Mouse (Mus musculus) forebrain, embryonic 13.5 days (tissue): ENCODE results near the gene Slc4a1. TPM values are rescaled to one million over a fixed set of nuclear protein-coding genes. Genes with fewer than 3 reads are reported as not detected.

Experiments used
- ATAC-seq: fragments of 200-750 bp; cut with Nextera tagmentation; 2 replicates; pipeline ENCODE4 v1.8.0; 2017
- H3K27ac ChIP-seq: fragments of 300-500 bp; sonication (generic); 2 replicates; pipeline ENCODE4 v1.5.1; 2015; ENCODE audit warnings: inconsistent platforms, mild to moderate bottlenecking, moderate library complexity
- H3K27me3 ChIP-seq: fragments of 300-500 bp; sonication (generic); 2 replicates; pipeline ENCODE4 v1.6.1; 2015; ENCODE audit warnings: mild to moderate bottlenecking, inconsistent platforms
- H3K36me3 ChIP-seq: fragments of 300-500 bp; sonication (generic); 2 replicates; pipeline ENCODE4 v1.6.1; 2015; ENCODE audit warnings: mild to moderate bottlenecking, inconsistent platforms; ENCODE audit not compliant: poor library complexity, severe bottlenecking
- H3K4me1 ChIP-seq: fragments of 300-500 bp; sonication (generic); 2 replicates; pipeline ENCODE4 v1.6.1; 2015; ENCODE audit warnings: inconsistent platforms
- H3K4me2 ChIP-seq: fragments of 300-500 bp; sonication (generic); 2 replicates; pipeline ENCODE4 v1.6.1; 2015; ENCODE audit warnings: inconsistent platforms, mild to moderate bottlenecking, moderate library complexity
- H3K4me3 ChIP-seq: fragments of 300-500 bp; sonication (generic); 2 replicates; pipeline ENCODE4 v1.5.1; 2015; ENCODE audit warnings: mild to moderate bottlenecking, inconsistent platforms
- H3K9ac ChIP-seq: fragments of 300-500 bp; sonication (generic); 2 replicates; pipeline ENCODE4 v1.6.1; 2015; ENCODE audit warnings: mild to moderate bottlenecking, inconsistent platforms
- H3K9me3 ChIP-seq: fragments of 300-500 bp; sonication (generic); replicated peaks from 2 replicates; pipeline ENCODE4 v1.6.1; 2016; ENCODE audit warnings: inconsistent platforms
- WGBS: fragments of 180-500 bp; shearing (Covaris S2); methylation state at CpG from one replicate; pipeline ENCODE4 v1.1.7; 2015; 5-methylcytosine and 5-hydroxymethylcytosine counted together
- polyA plus RNA-seq: library from polyadenylated mRNA; unstranded; fragments of >200 nt; fragmentation: Nextera tagmentation; extraction: Ambion mirVana; gene quantifications from 2 replicates; pipeline ENCODE4 v1.2.1, GENCODE M21; 2015

Gene Slc4a1
- polyA plus RNA-seq, 1 experiment from 2014 or later = 2.6 TPM

DNA sequence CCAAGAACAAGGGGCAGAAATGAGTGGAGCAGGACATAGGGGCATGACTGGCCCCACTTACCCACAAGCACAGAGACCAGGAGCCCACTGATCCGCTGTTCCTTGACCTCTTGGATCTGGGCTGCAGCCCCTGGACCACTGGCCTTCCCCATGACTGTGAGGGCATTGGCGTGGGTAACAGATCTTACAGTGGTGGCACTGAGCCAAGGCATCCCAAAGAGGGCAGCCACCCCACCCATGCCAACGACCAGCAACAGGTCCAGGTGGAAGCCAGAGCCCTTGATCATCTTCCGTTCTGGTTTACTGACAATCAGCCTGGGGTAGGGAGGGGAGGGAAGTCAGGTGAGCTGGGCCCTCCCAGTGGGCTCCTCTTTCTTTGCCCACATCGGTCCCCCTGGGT is 13.6 kb downstream of the Slc4a1 start:
- no peak for ATAC-seq
- H3K36me3 ChIP-seq = no peaks in the 10 kb centered on the region
- H3K4me2 ChIP-seq = no peak overlapping the region
- no peak overlapping the region for H3K4me3 ChIP-seq
- H3K4me1 ChIP-seq = no peaks in the 10 kb centered on the region
- WGBS = 52% methylated on average over 5 of the region's 5 CpGs
- no peak overlapping the region for H3K27ac ChIP-seq
- H3K27me3 ChIP-seq = peaks cover 4% of the 10 kb centered on the region; the same call in 1 of the 2 replicates
- H3K9ac ChIP-seq = no peak overlapping the region
- H3K9me3 ChIP-seq = no peaks in the 10 kb centered on the region

DNA sequence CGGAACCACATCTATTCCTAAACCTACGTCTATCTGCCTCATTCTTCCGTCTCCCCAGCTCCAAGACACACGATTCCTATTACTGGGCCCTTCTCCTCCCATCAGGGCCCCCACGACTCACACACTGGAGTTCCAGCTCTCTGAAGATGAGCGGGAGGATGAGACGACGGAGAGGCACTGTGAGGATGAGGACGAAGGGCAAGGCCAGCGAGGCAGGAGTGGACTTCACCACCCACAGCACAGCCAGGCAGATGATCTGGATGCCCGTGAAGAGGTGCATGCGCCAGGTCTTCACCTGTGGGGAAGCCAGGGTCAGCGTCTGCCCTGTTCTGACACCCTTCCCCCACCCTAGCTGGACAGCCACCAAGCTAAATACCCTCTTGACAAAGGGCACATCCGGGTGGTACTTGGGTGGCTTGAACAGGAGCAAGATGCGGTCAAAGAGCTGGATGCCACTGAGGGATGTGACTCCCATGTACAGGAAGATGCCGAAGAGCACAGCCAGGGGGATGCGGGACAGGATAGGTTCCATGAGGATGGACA is 15.0 kb downstream of the Slc4a1 start:
- H3K27me3 ChIP-seq = 0 out of 2 replicates have a peak, but pooled peaks cover 4% of the 10 kb centered on the region
- no peak for ATAC-seq
- 91% methylated on average over 17 of the region's 17 CpGs for WGBS
- H3K4me1 ChIP-seq = no peaks in the 10 kb centered on the region
- H3K4me3 ChIP-seq = no peak overlapping the region
- no peaks in the 10 kb centered on the region for H3K36me3 ChIP-seq
- H3K9ac ChIP-seq = no peak overlapping the region
- H3K4me2 ChIP-seq = no peak overlapping the region
- no peak overlapping the region for H3K27ac ChIP-seq
- no peaks in the 10 kb centered on the region for H3K9me3 ChIP-seq

DNA sequence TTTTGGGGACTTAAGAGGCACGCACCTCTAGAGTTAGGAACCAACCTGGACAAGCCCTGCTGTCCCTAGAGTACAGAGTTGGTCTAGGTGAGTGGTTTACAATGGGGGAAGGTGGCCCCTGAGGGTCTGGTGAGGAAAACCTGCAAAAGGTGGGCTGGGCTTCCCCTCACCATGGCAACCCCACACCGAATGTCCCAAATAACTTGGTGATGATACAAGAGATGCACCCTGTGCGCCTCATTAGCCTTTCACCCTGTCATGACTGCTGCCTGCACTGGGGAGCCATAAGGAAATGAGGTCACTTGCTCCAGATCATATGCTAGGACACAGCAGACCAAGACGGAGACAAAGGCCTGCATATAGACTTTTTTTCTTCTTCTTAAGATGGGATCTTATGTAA is 15.6 kb downstream of the Slc4a1 start:
- 91% methylated on average over 4 of the region's 4 CpGs for WGBS
- no peak overlapping the region for H3K4me2 ChIP-seq
- H3K9me3 ChIP-seq = no peaks in the 10 kb centered on the region
- 0 out of 2 replicates have a peak, but pooled peaks cover 4% of the 10 kb centered on the region for H3K27me3 ChIP-seq
- no peaks in the 10 kb centered on the region for H3K36me3 ChIP-seq
- no peak overlapping the region for H3K9ac ChIP-seq
- H3K4me3 ChIP-seq = no peak overlapping the region
- no peak overlapping the region for H3K27ac ChIP-seq
- no peak for ATAC-seq
- no peaks in the 10 kb centered on the region for H3K4me1 ChIP-seq

DNA sequence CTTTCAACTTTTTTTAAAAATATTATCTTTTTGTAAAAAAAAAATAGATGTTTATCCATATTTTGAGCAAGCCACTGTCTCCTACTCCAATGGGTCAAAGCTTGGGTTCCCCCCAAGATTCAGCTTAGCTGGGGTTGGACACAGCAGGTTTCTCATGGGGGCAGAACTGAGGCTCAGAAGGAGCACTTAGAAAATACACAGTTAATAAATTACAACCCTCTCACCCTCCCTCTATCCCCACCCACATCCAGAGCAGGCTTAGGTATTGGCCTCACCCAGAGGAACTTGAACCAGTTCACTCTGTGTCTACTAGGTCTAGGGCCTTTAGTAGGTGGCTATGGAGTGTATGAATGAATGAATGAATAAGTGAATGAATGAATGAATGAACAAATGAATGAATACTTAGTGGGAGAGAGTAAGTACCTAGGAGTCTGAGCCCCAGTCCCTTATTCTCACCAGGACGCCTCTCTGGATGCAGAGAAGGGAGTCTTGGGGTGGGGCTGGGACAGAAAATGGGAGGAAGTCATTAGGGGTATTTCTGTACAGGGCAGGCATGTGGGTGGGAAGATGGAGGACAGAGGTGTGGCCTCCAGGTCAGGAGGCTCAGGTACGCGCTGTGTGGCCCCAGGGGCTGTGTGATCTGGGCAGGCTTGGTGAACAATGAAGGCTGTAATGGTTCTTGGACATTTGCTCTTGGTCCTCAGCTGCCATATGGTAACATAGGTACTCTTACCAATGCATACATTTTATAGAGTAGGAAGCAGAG is 16.6 kb downstream of the Slc4a1 start:
- Histone ChIP-seq H3K9ac (no peak overlapping the region), H3K27ac (no peak overlapping the region), H3K27me3 (0 out of 2 replicates have a peak, but pooled peaks cover 4% of the 10 kb centered on the region), H3K36me3 (no peaks in the 10 kb centered on the region), H3K9me3 (no peaks in the 10 kb centered on the region), H3K4me1 (no peaks in the 10 kb centered on the region), H3K4me2 (no peak overlapping the region), H3K4me3 (no peak overlapping the region)
- ATAC-seq = no peak
- WGBS = 91% methylated on average over 3 of the region's 3 CpGs

DNA sequence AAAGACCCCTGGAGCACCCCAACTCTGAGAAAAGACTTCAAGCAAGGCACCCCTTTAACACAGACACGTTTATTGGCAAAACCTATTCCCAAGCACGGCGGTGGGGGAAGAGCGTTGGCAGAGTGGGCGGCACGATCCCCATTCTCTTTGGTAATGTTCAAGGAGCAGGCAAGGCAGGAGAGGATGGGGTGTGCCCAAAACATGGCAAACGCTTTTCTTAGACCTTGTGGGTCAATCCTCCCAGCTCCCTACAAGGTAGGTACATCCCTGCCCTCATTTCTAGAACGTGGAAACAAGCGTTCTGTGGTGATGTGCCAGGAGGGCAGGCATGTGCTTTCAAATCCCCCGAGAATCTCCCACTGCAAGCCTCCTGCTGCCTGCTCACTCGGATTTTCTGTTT is 17.2 kb downstream of the Slc4a1 start:
- no peak for ATAC-seq

DNA sequence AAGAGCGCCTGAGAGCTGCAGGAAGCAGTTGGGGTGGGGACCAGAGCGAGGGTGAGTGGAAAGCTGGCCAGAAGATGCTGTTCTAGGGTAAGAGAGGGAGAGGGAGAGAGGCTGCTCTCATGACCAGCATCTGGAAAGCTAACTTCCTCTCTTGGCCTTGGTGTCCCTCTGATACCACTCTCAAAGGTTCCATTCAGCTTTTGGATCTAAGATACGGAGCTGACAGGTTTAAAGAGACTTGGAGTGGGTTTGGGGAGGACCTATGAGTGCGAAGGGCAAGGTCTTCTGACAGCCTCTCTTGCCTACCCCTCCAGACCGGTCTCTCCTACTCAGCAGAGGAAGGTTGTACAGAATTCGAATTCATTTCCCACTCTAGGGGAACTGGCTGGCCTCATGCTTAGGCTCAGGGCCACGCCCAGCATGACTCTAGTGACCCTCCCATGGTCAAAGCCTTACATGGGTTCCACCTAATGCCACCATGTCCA is 17.9 kb downstream of the Slc4a1 start:
- Histone ChIP-seq H3K9ac (no peak overlapping the region), H3K4me1 (no peaks in the 10 kb centered on the region), H3K27me3 (no peaks in the 10 kb centered on the region), H3K27ac (no peak overlapping the region), H3K36me3 (no peaks in the 10 kb centered on the region), H3K4me2 (no peak overlapping the region), H3K4me3 (no peak overlapping the region), H3K9me3 (no peaks in the 10 kb centered on the region)
- 91% methylated on average over 7 of the region's 7 CpGs for WGBS
- no peak for ATAC-seq

More for the DNA sequence above, 17.2 kb downstream of the Slc4a1 start:
- Histone ChIP-seq H3K9me3 (no peaks in the 10 kb centered on the region), H3K27me3 (0 out of 2 replicates have a peak, but pooled peaks cover under 1% of the 10 kb centered on the region), H3K4me1 (no peaks in the 10 kb centered on the region), H3K36me3 (no peaks in the 10 kb centered on the region), H3K9ac (no peak overlapping the region), H3K4me3 (no peak overlapping the region), H3K27ac (no peak overlapping the region), H3K4me2 (no peak overlapping the region)
- 89% methylated on average over 11 of the region's 11 CpGs for WGBS

DNA sequence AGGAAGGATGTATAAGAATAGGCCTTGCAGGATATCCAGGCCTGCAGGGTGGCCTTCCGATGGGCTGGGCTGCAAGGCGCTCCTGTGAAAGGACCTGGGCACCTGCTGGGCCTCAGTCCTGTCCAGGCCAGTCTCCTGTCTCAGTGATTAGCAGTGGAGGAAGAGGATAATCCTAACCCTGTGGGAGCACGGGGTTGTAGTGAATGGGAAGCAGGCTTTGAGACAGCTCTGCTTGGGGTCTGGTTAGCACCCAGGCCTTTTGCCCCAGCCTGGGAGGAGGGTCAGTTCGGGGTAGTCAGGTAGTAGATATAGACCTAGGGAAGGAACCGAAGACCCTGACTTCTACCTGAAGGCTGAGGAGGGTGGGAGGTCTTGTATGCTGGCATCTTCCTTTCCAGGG is 18.3 kb downstream of the Slc4a1 start:
- Histone ChIP-seq H3K27ac (no peak overlapping the region), H3K9ac (no peak overlapping the region), H3K27me3 (no peaks in the 10 kb centered on the region), H3K9me3 (no peaks in the 10 kb centered on the region), H3K4me3 (no peak overlapping the region), H3K4me2 (no peak overlapping the region), H3K4me1 (no peaks in the 10 kb centered on the region), H3K36me3 (no peaks in the 10 kb centered on the region)
- no peak for ATAC-seq
- 54% methylated on average over 5 of the region's 5 CpGs for WGBS

DNA sequence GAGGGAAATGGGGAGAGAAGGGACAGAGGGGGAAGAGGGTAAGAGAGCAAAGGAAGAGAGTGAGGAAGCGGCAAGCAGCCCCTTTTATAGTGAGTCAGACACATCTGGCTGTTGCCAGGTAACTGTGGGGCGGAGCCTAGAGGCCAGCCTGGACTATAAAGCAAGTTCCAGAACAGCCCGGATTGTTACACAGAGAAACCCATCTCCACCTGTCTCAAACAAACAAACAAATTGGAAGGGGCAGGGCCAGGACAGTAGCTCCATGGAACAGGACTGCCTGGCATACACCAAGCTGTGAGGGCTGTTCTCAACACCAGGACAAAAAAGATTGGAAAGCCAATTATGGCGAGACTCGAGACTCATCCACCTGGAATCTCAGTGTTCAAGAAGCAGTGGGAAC is 19.1 kb downstream of the Slc4a1 start:
- no peak overlapping the region for H3K27ac ChIP-seq
- no peak for ATAC-seq
- H3K9ac ChIP-seq = no peak overlapping the region
- WGBS = 60% methylated on average over 5 of the region's 5 CpGs
- H3K36me3 ChIP-seq = no peaks in the 10 kb centered on the region
- no peak overlapping the region for H3K4me2 ChIP-seq
- H3K4me1 ChIP-seq = no peaks in the 10 kb centered on the region
- H3K9me3 ChIP-seq = no peaks in the 10 kb centered on the region
- no peaks in the 10 kb centered on the region for H3K27me3 ChIP-seq
- H3K4me3 ChIP-seq = no peak overlapping the region

DNA sequence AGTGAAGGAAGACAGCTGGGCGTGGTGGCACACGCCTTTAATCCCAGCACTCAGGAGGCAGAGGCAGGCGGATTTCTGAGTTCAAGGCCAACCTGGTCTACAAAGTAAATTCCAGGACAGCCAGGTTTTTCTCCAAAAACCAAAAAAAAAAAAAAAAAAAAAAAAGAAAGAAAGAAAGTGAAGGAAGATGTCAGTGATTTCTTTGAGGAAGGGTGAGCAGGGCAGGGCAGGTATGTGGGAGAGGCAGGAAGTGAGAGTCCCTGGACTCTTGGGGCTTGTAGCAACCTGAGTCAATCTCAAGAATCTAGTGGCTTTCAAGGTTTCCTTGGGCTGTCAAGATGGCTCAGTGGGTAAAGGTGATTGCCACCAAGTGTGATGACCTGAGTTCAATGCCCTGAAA is 21.5 kb downstream of the Slc4a1 start:
- Histone ChIP-seq H3K9ac (no peak overlapping the region), H3K36me3 (no peaks in the 10 kb centered on the region), H3K27ac (no peak overlapping the region), H3K4me1 (peaks cover 3% of the 10 kb centered on the region), H3K4me3 (no peak overlapping the region), H3K9me3 (no peaks in the 10 kb centered on the region), H3K27me3 (no peaks in the 10 kb centered on the region), H3K4me2 (no peak overlapping the region)
- WGBS = 91% methylated on average over 3 of the region's 3 CpGs
- no peak for ATAC-seq

DNA sequence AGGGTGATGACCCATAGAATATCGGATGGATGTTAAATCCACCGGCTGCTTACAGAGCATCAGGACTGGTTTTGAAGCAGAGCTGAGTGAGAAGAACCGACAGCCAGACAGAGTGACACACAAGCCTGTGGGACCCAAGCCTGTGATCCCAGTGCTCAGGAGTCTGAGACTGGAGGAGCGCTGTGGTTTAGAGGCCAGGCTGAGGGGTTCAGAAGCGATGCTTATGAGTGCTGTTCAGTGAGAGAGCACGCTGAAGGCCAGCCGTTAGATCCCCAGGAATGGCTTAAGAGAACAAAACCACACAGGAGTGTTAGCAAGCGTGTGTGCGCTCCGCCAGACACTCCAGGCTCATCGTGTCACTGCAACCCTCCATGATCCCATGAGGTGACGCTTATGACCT is 23.3 kb downstream of the Slc4a1 start:
- H3K4me3 ChIP-seq = no peak overlapping the region
- WGBS = 56% methylated on average over 12 of the region's 12 CpGs
- no peak overlapping the region for H3K27ac ChIP-seq
- H3K9me3 ChIP-seq = no peaks in the 10 kb centered on the region
- no peaks in the 10 kb centered on the region for H3K36me3 ChIP-seq
- H3K27me3 ChIP-seq = no peaks in the 10 kb centered on the region
- H3K4me1 ChIP-seq = peaks cover 13% of the 10 kb centered on the region
- no peak overlapping the region for H3K9ac ChIP-seq
- no peak for ATAC-seq
- no peak overlapping the region for H3K4me2 ChIP-seq

DNA sequence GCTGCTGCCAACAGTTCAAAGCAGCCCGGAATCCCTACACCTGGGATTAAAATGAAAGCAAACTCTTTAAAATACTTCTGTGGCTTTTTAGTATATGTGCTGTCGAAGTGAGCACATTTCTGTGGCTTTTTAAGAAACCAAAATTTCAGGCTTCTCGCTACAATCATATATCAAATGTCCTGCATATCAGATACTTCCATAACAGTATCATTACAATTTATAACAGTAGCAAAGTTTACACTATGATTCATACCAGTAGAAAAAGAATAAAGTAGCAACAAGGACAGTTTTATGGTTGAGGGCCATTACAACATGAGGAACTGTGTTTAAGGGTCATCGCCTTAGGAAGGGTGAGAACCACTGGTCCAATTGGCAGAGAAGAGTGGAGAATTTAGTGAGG is 24.9 kb downstream of the Slc4a1 start:
- H3K4me3 ChIP-seq = no peak overlapping the region
- H3K27me3 ChIP-seq = no peaks in the 10 kb centered on the region
- no peak overlapping the region for H3K9ac ChIP-seq
- no peak overlapping the region for H3K4me2 ChIP-seq
- WGBS = 89% methylated on average over 4 of the region's 4 CpGs
- H3K27ac ChIP-seq = no peak overlapping the region
- H3K36me3 ChIP-seq = no peaks in the 10 kb centered on the region
- ATAC-seq = no peak
- no peaks in the 10 kb centered on the region for H3K9me3 ChIP-seq
- peaks cover 13% of the 10 kb centered on the region for H3K4me1 ChIP-seq

DNA sequence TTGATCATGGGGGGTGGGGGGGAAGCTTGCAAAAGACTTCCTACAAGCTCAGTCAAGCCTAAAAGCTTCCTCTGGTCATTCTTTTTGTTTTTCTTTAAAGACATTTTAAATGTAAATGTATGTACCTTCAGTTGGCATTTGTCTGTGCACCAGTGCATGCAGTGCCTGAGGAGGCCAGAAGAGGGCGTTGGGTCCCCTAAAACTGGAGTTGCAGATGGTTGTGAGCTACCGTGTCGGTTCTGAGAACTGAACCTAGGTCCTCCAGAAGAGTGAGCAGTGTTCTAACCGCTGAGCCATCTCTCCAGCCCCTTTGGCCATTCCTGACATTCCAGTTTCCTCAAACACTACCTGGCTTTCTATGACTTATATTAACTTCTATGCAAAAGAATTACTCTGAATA is 26.4 kb downstream of the Slc4a1 start:
- Histone ChIP-seq H3K36me3 (no peaks in the 10 kb centered on the region), H3K4me2 (no peak overlapping the region), H3K4me1 (peaks cover 13% of the 10 kb centered on the region), H3K9me3 (no peaks in the 10 kb centered on the region), H3K4me3 (no peak overlapping the region), H3K27me3 (no peaks in the 10 kb centered on the region), H3K9ac (no peak overlapping the region), H3K27ac (peak overlapping the region; percentile 55; the same call in 1 of the 2 replicates)
- WGBS = 59% methylated on average over 4 of the region's 4 CpGs
- ATAC-seq = no peak
